Mouse (Mus musculus): ENCODE measurements around the gene Proz.

DNA sequence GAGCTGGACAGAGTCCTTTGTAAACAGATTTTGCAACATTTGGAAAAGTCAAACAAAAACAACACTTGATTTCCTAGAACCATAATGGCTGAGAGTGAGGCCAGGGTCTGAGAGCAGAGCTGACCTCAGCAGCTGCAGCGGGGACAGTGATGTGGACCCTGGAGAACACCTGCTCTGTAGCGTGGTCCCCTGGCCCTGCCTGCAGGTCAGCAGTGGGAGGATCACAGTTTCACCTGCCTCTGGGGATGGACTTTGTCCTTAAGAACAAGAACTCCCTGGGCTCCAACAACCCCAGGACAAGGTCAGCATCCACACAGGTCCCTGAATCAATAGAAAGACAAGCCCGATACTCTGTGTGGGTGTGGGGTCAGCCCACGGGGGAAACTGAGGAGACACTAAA lies 3.4 kb upstream of the Proz start:
- TF ChIP-seq TCF12 (IDR thresholded peaks at IDR 0.05; ENCODE audit: low read depth, low read length) (no peak), CTCF (IDR thresholded peaks at IDR 0.05 in 2 of 3, conservative IDR thresholded peaks at IDR 0.05 in 1 of 3; ENCODE audit: control insufficient read depth in 1 of 3, insufficient read depth in 1 of 3, low read depth in 2 of 3, low read length in 3 of 3, poor library complexity in 1 of 3, severe bottlenecking in 1 of 3) (no peak)

Measured in MEL (cell line).